Mouse (Mus musculus) E14TG2a.4 (cell line): ENCODE data around the gene Sla2.

Experiments used
- CTCF ChIP-seq: conservative IDR thresholded peaks from 2 replicates; pipeline ENCODE4 v1.5.1; 2014; ENCODE audit warnings: low read length
- NANOG ChIP-seq: IDR thresholded peaks from 2 replicates; pipeline ENCODE4 v1.6.1; 2014; ENCODE audit warnings: borderline replicate concordance, low read length, mixed read lengths

GRCm38 (mm10) chr2:156928606-156929005 lies 41.6 kb upstream of the Sla2 start:
- TF ChIP-seq CTCF (no peak), NANOG (no peak)
